Mouse (Mus musculus) layer of hippocampus, postnatal 10 days (tissue): ENCODE results near the gene Sestd1. TPM values are rescaled to one million over a fixed set of nuclear protein-coding genes. Genes with fewer than 3 reads are reported as not detected.

ENCODE experiments used
- DNase-seq, 2 experiments: peaks; one replicate each; pipeline ENCODE4 v3.0.0; 2021; ENCODE audit warnings: low spot score in 2 of 2
- long read RNA-seq: library from polyadenylated mRNA; stranded (forward); transcript quantifications from one replicate; pipeline ENCODE4 v2.0.0, GENCODE M21; 2023
- total RNA-seq, 2 experiments: library from RNA; stranded (reverse); gene quantifications; 2 replicates each; pipeline ENCODE4 v1.2.3; 2021

Gene Sestd1
- 10 to 100 TPM; 83.7 to 90.9 TPM for total RNA-seq
- long read RNA-seq, transcript Sestd1-201 (18 exons, 2,720 nt), result major isoform, 16 of 30 reads
- long read RNA-seq, partial matches to known transcripts, result 7 of 30 reads
- long read RNA-seq, other reads (novel, unspliced or antisense), result 7 of 30 reads

DNA sequence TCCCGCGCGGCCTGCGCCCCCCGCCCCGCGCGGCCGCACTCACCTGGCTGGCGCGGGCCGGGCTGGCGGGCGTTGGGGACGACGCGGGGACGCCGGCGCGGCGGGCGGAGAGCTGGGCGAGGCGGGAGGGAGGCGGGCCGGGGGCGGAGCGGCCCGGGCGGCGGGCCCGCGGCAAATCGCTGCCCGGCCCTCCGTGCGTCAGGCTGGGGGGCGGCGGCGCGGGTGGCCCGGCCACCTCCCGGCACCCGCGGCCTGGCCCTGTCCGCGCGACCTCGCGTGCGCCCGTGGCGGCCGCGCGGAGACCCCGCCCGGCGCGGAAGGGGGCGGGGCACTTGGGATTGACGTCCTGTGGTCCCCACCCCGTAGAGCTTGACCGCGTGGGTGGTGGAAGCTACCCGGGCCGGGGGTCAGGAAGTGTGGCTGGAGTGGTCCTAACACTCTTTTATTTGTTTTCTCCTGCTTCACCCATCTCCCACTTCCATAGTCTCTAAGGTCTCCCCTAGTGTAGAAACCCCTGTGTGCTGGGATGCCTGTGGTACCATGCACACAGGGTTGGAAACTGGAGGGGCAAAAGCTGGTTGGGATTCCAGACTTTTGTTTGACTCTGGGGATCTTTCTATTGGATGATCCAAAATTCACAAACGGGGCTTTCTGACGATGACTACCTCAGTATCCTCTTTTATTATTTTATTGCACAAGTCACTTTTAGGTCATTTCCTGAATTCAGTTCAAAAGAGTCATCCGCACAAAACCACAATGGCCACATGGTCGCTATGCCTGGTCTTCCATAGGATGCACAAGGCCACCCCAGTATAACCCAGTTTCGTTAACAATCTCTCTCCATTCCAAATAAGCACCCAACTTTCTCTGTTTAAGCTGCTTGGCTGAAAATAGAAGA lies at the start of gene Sestd1:
Gene Sestd1 (minus strand): TSS at position 81 of the 898 bp plus-strand sequence.
- peak; percentile 62 to 74 for DNase-seq

DNA sequence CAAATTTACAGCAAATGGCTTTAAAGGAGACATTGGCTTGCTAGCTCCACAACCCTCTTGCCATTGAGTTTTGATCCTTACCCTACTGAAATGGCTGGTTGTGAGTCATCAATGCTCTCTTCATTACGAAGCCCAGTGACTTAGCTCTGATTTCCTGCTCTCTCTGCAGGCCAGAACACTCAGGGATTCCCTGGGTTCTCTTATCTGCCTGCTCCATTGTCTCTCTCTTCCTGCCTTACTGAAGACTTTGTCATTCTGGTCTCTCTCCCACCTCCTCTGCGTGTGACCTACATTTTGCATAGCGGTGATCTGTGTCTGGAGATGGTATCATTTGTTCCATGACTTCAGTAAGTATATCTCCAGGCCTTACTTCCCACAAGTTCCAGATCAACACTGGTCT lies 46.9 kb upstream of the Sestd1 start:
- no peak for DNase-seq

DNA sequence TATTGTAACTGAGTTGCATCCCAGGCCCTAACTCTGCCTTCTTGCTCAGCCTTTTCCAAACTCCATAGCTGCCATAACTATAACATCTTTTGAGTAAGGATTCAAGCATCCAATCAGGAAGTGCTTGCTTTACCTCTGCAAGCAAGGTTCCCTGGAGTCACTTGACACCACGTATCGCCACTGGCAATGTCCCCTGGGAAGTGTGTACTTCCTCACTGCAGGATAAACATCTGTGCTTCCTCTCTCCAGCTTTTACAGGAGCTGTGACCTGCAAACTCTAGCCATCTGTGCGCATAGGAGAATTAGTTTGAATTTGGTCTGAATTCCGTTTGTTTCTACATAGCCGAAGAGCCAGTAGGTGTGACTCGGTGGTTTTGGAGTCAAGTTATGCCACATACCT lies 43.3 kb upstream of the Sestd1 start:
- no peak for DNase-seq

DNA sequence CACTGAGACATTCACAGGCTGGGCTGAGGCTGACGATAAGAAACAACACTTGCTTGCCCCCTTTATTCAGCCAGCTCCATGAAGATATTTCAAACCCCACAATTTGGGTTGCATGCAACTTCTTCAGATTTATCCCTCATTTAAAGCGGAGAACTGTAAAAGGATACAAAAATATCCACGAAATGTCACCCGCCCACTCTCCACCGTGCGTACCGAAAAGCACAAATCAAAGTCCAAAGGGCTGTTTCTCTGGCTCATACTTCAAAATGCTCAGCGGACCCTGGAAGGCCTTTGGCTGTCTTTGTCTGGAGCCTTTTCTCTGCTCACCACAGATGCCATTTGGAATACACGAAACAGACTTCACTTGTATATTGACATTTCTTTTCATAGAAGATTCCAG lies 42.8 kb upstream of the Sestd1 start:
- DNase-seq, result peak in 1 of 2 experiments; percentile 13

DNA sequence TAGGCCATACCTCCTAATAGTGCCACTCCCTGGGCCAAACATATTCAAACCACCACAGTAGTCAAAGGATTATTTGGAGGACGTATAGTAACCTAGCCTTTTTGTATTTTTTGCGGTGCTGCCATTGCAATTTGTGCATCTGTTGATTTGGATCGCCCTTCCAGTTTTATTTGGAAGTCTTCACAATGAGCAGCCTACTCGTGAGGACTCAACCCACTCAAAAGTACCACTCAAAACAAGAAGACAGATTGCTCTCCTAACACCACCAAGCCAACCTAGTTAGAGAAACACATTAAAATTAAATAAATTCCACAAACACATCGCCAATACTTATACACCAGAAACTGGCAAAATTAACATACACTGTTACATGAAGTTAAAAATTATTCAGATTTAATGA lies 38.8 kb upstream of the Sestd1 start:
- no peak for DNase-seq

DNA sequence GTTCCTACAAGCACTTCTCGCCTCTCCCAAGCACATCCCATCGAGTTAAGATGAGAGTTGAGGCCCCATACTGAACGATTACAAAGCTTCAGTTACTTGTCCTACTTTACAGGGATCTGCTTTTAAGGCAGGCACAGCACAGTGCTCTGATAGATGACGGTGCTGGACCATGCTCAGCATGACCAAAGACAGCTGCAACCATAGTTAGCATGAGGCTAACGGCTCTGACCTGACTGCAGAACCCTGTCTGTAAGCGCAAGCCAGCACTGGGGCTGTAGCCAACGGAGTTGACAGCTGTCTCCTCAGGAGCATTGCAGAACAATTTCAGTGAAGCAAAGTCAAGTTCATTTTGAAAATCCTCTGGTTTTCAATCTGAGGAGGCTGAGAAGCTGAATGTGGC lies 36.6 kb upstream of the Sestd1 start:
- peak; percentile 16 to 28 for DNase-seq

DNA sequence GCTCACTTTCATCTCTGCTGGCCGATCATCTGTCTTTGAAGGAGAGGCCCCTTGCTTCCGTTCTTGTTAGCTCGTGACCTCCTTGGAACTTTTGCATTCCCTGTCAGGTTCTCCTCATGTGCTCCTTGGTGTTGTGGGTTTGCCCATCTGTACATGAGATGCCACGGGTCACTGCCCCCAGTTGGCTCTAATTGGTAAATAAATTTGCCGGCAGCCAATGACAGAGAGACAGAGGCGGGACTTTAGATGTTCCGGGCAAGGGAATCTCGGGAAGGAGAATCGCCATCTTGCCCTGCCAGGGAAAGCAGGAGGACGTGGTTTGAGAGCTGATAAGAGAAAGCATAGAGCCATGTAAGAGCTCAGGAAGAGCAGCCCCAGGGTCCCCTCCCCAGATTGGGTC lies 33.5 kb upstream of the Sestd1 start:
- no peak for DNase-seq

DNA sequence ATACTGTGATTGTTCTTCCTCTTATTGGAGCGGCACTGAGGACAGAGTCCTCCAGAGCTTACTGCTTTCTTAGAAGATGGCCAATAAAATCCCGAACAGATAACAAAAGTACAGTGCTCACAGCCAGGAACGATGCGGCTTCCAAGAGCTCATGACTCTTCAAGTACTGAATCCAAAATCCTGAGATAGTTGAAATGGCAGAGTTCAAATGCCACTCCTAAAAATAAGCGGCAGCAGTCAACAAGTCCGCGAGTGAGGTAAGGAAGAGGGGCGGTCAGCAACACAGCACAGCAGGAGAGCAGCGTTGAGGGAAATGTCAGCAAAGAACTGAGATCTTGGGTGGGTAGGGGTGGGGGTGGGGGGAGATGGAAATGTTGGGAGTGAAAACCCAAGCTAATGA lies 32.2 kb upstream of the Sestd1 start:
- no peak for DNase-seq

DNA sequence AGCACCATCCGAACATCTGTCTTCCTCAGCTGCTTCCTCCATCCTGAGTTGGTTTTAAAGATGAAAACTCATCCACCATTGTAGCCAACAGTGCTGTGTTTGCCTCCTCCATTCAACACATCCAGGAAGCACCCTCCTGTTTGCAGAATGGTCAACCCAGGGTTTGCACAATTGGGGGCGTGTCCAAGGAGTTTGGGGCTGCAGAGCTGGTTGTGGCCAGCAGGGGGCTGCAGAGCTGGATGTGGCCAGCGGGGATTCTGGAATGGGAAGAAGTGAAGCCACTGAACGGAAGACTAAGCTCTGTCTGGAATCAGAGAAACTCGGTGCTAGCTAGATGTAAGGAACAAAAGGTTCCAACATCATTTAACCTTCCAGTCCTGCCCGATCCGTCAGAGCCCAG lies 28.9 kb upstream of the Sestd1 start:
- DNase-seq, result peak; percentile 18 to 25

DNA sequence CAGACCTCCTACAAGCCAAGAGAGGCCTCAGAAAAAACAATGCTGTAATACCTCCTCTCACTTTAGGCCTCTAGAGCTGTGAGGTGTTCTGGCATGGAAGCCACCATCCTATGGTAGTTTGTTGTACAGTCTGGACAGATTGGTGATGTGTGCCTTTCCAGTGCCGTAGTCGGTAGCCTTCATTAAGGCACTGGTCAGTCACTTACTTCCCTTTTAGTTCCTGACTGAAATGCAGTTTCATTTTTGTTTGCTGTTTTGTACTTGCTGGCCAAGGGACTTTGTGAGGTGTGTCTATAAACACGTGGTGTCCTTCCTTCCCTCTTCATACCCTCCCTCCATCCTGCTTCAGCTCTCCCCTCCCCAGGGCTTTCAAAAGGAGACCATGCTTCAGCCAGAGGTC lies 24.1 kb upstream of the Sestd1 start:
- DNase-seq, result no peak

DNA sequence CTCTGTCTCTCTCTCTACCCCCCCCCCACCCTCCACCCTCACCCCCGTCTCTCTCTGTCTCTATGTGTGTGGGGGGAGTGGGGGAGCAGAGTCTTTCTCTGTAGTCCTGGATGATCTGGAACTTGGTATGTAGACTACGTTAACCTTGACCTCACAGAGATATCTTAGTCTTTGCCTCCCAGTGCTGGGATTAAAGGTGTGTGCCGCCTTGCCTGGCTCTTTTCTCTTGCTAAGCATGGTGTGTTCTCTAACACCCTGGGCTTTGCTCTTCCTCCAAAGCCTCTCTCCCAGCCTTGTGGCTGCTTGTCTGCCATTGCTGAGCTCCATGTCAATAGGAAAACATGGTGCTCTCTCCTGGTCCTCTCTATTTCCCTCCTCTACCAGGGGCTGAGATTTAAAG lies 23.3 kb upstream of the Sestd1 start:
- DNase-seq, result no peak

DNA sequence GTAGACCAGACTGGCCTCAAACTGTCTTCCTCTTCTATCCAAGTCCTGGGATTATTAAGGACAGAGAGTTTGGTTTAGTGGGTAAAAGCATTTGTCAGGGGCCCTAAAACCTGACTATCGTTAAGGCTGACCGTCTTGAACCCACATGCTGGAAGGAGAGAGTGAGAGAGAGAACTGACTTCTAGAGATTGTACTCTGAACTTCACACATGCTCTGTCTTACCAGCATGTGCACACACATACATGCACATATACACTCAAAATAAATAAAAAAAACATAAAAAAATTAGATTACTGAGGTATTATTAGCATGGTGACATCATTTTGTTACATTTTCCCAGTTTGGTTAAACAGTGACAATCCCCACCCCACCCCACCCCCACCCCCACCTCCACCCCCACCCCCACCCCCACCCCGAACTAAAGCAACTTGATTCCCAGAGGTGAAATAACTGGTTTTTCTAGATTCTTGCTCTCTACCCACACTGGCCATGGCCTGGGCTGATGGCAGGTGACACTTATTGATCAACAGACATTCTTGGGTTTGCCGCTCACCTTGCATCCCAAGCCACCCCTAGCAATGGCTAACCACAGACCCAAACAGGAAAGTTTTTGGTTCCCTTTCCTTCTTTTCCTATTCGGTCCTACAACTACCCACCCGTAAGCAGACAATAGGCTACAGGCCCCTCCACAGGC lies 22.4 kb upstream of the Sestd1 start:
- no peak for DNase-seq

DNA sequence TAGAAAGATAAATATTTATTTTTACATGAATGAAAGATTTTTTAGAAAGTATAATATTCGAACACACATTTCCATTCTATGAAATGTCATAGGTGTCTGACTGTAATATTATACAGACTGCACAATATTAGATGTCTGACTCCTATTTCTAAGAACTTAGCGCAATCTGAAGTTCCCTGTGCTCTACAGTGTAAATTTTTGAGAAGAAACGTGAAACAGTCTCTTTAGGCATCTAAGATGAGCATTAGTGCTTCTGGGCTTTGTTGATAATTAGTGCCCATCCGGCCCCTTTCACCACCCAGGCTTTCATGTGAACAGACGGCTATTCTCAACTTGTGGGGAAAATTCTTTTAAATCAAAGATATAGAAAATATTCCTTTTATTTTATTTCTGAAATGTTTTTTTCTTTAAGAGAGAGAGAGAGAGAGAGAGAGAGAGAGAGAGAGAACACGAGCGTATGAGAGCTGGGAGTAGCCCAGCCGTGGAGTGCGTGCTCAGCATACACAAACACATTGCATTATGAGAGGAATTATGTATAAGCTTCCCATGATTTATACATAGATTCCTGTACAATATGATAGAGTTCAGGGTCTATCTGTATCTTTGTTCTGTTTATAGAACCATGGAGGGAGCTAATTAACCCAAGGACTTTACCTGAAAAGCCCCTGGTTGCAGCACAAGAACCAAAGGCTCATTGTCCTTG lies 21.4 kb upstream of the Sestd1 start:
- DNase-seq, result no peak

DNA sequence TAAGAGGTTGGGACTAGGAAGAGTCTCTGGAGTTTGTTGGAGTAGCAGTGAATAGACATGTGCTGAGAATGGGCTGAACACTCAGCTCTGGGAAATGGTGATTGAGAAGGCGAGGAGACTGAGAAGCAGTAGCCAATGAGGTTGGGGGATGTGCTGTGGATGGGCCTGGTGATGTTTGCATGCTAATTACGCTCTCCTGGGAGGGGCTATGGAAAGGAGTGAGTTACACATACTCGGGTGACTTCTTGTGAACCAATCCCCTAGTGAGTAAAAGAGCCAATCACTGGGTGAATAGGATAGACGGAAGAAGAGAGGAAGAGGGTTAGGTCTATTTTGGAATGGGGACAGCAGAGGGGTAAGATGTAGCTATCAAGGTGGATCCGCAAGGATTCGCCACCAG lies 9.3 kb upstream of the Sestd1 start:
- DNase-seq, result no peak

DNA sequence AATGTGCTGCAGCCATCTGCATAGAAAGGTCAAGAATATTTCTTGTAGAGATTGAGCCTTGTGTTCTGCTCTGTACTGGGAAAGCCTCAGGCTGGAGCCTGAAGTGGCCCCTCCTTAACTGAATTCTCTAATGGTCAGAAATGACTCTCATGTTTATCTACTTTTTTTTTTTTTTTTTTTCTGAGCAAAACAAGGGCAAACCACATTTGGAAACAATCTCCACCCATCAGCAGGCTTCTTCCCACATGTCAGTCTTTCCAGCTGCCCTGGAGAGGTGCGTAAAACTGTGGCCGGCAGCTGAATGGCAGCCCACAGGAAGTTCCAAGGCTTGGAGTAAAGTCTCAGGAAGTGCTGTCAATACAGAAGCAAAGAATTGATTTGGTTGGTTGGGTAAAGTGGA lies 6.4 kb upstream of the Sestd1 start:
- DNase-seq, result no peak

DNA sequence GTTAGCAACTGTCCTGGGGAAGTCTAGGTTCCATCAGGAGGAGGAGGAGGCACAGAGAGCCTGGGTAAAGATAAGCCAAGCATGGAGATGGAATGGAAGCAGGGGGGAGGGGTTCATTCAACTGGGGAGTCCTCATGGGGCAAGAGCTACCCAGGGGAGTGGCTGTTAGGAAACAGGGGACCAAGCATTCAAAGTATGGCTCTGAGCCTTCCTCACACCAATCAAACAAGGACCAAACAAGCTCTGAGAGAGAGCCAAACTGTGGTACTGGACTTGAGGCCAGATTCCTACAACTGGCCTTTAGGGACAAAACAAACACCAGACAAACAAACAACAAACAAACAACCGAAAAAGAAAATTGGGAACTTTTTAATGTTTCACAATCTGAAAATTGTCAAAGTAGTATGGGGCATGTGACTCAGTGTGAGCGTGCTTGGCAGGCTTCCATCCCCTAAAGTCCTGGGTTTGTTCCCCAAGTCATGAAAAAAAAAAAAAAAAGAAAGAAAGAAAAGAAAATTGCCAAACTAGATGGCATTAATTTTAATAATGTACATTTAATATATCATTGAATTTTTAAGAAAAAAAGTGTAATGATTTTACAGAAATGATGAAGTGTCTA lies 4.0 kb upstream of the Sestd1 start:
- no peak for DNase-seq

DNA sequence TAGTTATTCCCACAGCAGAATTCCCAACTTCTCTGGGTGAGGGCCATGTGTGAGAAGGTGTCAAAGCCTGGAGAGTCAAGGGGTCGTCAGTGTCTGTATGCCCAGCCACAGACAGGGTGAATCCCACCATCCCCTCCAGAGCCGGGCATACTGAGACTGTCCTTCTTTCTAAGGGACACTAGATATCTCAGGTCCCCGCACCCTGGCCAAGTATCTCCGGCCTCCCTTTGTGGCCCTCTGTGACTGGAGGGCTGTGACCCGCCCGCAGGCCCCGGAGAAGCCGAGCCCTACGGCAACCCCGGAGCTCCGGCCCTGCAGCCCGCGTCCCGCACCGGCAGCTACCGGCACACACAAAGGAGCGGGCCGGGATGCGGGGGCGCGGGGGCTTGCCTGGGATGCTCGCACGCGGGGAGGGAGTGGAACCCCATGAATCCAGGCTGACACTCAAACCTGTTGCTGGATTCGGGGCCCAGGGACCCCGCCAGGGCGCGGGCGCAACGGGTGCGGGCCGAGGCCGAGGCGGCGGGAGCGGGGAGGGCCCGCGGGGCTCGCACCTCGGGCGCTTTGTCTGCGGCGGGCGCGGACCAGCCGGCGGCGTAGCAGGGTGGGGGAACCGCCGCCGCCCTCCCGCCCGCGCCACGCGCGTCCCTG lies 406 bp downstream of the Sestd1 start:
- DNase-seq, result peak; percentile 50 to 65

DNA sequence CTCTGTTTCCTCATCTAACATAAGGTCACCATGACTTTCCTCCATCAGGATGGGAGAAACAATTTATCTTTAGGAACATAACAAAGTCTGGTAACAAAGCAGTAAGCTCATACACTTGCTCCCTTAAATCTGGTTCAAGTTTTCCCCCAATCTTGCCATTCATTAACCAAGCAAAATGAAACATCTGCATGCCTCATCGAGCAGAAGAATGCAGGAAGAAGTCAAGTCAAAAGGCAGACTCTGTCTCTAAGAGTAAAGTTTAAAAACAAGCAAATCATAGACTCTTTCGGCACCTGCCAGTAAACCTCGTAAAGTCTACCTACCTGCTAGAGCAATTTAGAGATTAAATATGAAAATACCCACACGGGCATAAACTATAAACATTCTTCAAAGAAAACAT lies 3.1 kb downstream of the Sestd1 start:
- DNase-seq, result no peak

DNA sequence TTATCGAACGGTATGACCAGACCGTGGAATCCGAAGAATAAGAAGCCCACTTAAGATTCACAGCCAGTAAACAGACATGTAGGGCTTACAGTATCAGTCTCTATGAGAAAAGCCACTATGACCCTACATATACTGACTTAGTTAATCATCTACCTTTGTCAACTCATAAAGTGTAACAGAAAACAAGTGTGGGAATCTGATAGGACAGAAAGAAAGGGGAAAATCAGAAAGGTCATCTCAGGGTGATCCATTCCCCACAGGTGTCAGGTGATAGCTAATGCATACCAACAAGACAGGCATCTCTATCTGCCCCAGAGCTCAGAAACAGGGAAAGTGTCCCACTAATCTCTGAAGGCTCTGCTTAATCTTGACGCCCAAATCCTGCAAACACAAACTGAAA lies 4.5 kb downstream of the Sestd1 start:
- no peak for DNase-seq

DNA sequence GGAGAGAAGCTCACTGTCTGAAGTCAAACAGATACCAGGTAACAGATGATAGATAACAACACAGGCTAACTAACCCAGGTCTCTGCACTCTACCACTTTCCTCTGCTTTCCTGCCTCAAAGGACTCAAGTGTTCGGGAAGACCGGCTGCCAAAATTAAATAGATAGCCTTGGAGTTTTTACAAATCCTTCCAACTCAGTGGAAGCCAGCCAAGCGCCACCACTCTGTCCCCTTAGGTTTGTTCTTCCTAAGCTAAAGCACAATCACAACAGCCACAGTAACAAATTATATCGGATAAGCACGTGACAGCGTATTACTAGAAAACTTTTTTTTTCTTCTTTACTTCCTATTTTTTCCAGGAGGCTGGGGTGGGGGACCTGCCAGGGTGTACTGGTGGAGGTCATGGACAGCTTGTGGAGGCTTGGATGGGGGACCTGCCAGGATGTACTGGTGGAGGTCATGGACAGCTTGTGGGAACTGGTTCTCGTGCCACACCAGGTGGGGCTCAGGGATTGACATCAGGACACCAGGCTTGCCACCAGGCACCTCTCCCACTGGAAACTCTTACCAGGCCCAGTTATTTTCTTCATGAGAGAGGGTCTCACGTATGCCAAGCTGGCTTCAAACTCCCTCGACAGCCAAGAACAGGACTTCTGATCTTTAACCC lies 5.3 kb downstream of the Sestd1 start:
- DNase-seq, result no peak
